Mouse (Mus musculus): ENCODE data around the gene Nkiras1. TPM values are rescaled to one million over a fixed set of nuclear protein-coding genes. Genes with fewer than 3 reads are reported as not detected.

Nkiras1 gene
- polyA plus RNA-seq, 1 experiment: 1.3 TPM

GRCm38 (mm10) chr14:18317457-18318411 lies 46.8 kb downstream of the Nkiras1 start:
- WGBS: 81% methylated on average over 11 of the region's 11 CpGs
- H3K4me1 ChIP-seq (ENCODE audit: control insufficient read depth, insufficient read depth, insufficient read length): no peaks in the 10 kb centered on the region

GRCm38 (mm10) chr14:18326968-18327672 lies 56.2 kb downstream of the Nkiras1 start:
- Histone ChIP-seq H3K4me3 (ENCODE audit: extremely low read depth, insufficient read depth, insufficient read length) (peak overlapping the region; percentile 18; the same call in 1 of the 2 replicates), H3K4me1 (ENCODE audit: control insufficient read depth, insufficient read depth, insufficient read length) (peaks cover 9% of the 10 kb centered on the region), H3K36me3 (ENCODE audit: control insufficient read depth, insufficient read depth, low read length) (peaks cover 6% of the 10 kb centered on the region), H3K27ac (ENCODE audit: insufficient read depth, low read length) (peak overlapping the region; percentile 29; the same call in 1 of the 2 replicates), H3K27me3 (ENCODE audit: control insufficient read depth, insufficient read depth, low read length) (no peaks in the 10 kb centered on the region)
- TF ChIP-seq POLR2A (IDR thresholded peaks at IDR 0.05; ENCODE audit: low read depth, low read length) (no peak), CTCF (IDR thresholded peaks at IDR 0.05; ENCODE audit: extremely low read depth, insufficient read depth, insufficient read length, insufficient replicate concordance) (no peak)
- WGBS: 46% methylated on average over 36 of the region's 37 CpGs
- DNase-seq (ENCODE audit: low read depth in 1 of 2, low spot score in 2 of 2): peak in 1 of 2 experiments; percentile 7

More at GRCm38 (mm10) chr14:18317457-18318411, 46.8 kb downstream of the Nkiras1 start:
- H3K36me3 ChIP-seq (ENCODE audit: control insufficient read depth, insufficient read depth, low read length): peaks cover 7% of the 10 kb centered on the region
- DNase-seq (ENCODE audit: low read depth in 1 of 2, low spot score in 2 of 2): no peak
- no peak overlapping the region for H3K4me3 ChIP-seq (ENCODE audit: extremely low read depth, insufficient read depth, insufficient read length)
- no peaks in the 10 kb centered on the region for H3K27me3 ChIP-seq (ENCODE audit: control insufficient read depth, insufficient read depth, low read length)
- H3K27ac ChIP-seq (ENCODE audit: insufficient read depth, low read length): no peak overlapping the region
- TF ChIP-seq CTCF (IDR thresholded peaks at IDR 0.05; ENCODE audit: extremely low read depth, insufficient read depth, insufficient read length, insufficient replicate concordance) (no peak), POLR2A (IDR thresholded peaks at IDR 0.05; ENCODE audit: low read depth, low read length) (no peak)

- H3K36me3 ChIP-seq (ENCODE audit: control insufficient read depth, insufficient read depth, low read length): peaks cover 3% of the 10 kb centered on the region; the same call in 1 of the 2 replicates
- no peak overlapping the region; the same call in 1 of the 2 replicates for H3K27ac ChIP-seq (ENCODE audit: insufficient read depth, low read length)
- DNase-seq (ENCODE audit: low read depth in 1 of 2, low spot score in 2 of 2): peak in 1 of 2 experiments; percentile 39
- TF ChIP-seq POLR2A (IDR thresholded peaks at IDR 0.05; ENCODE audit: low read depth, low read length): no peak
- TF ChIP-seq CTCF (IDR thresholded peaks at IDR 0.05; ENCODE audit: extremely low read depth, insufficient read depth, insufficient read length, insufficient replicate concordance): no peak
- peaks cover 9% of the 10 kb centered on the region for H3K4me1 ChIP-seq (ENCODE audit: control insufficient read depth, insufficient read depth, insufficient read length)
- H3K27me3 ChIP-seq (ENCODE audit: control insufficient read depth, insufficient read depth, low read length): no peaks in the 10 kb centered on the region
- H3K4me3 ChIP-seq (ENCODE audit: extremely low read depth, insufficient read depth, insufficient read length): peak overlapping the region; percentile 80
- 1% methylated on average over 92 of the region's 99 CpGs for WGBS
Observed at GRCm38 (mm10) chr14:18330789-18331692, 60.1 kb downstream of the Nkiras1 start.

- H3K4me1 ChIP-seq (ENCODE audit: control insufficient read depth, insufficient read depth, insufficient read length): peaks cover 9% of the 10 kb centered on the region
- peak; percentile 47 to 72 for DNase-seq (ENCODE audit: low read depth in 1 of 2, low spot score in 2 of 2)
- no peak within 1 kb of the TSS; the same call in 1 of the 2 replicates for H3K27ac ChIP-seq (ENCODE audit: insufficient read depth, low read length)
- TF ChIP-seq POLR2A (IDR thresholded peaks at IDR 0.05; ENCODE audit: low read depth, low read length) (peak; percentile 66), CTCF (IDR thresholded peaks at IDR 0.05; ENCODE audit: extremely low read depth, insufficient read depth, insufficient read length, insufficient replicate concordance) (no peak)
- peak within 1 kb of the TSS; percentile 80 for H3K4me3 ChIP-seq (ENCODE audit: extremely low read depth, insufficient read depth, insufficient read length)
- H3K27me3 ChIP-seq (ENCODE audit: control insufficient read depth, insufficient read depth, low read length): no peaks in the 10 kb centered on the region
- under 1% methylated on average over 36 of the region's 39 CpGs for WGBS
- peaks cover 3% of the 10 kb centered on the region; the same call in 1 of the 2 replicates for H3K36me3 ChIP-seq (ENCODE audit: control insufficient read depth, insufficient read depth, low read length)
Observed at GRCm38 (mm10) chr14:18331693-18332131, 60.8 kb downstream of the Nkiras1 start, which contains the start of gene Ube2e1. Gene Ube2e1 (minus strand): TSS chr14:18331859.

Other genes with a start within 250 kb of the Nkiras1 start
- 4.8 and 9.3 TPM in 2 replicates for gene Nr1d2, start 32.0 kb upstream of the Nkiras1 start, polyA plus RNA-seq (2012; rRNA removed)
- 242 and 290 TPM in 2 replicates for gene Rpl15, start 255 bp downstream of the Nkiras1 start, polyA plus RNA-seq (2012; rRNA removed)
- gene Ube2e1, start 60.7 kb downstream of the Nkiras1 start, polyA plus RNA-seq (2012; rRNA removed): 11.8 and 12.7 TPM in 2 replicates

All from spleen, adult 2 months (tissue).